Mouse (Mus musculus) frontal cortex, adult 2 months (tissue): ENCODE measurements around the gene Ucma. TPM values are rescaled to one million over a fixed set of nuclear protein-coding genes. Genes with fewer than 3 reads are reported as not detected.
"Not testable (repeated sequence)": the region's sequence is repeated elsewhere in the genome, so short reads cannot be mapped to it uniquely, and the experiment has no call there.

Experiments
- DNase-seq, 2 experiments: peaks; one replicate each; pipeline ENCODE4 v3.0.0; 2022; ENCODE audit warnings: low spot score in 1 of 2; ENCODE audit errors: extremely low spot score in 1 of 2
- polyA plus RNA-seq: library from polyadenylated mRNA; depleted of rRNA; stranded (reverse); fragments of >200 nt; gene quantifications from 2 replicates; pipeline ENCODE4 v1.2.3, GENCODE M21; 2012; rRNA removed

Ucma gene
- 1.5 and 2.0 TPM in 2 replicates for polyA plus RNA-seq

GRCm38 (mm10) chr2:4975807-4976206 lies at the start of gene Ucma:
Gene Ucma (plus strand): TSS chr2:4976122.
- peak; percentile 19 to 51 for DNase-seq

DNA sequence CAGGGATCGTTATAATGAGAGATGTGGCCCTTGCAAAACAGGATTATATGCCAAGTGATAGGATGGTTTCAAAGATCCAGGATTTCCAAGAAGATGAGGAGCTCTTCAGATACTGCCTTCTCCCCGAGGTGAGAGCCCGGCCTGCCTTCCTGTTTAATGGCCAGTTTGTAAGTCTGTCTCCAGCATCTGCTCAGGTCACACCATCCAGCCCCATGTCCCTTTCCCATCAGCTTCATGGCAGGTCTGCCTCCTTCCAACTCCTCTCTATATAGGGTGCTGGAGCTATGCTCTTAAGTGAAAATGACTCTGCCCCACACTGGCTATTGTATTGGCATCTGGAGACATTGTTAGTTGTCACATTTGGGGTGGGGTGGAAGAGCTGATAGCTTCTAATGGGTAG lies 48.5 kb upstream of the Ucma start:
- DNase-seq, result no peak

GRCm38 (mm10) chr2:4929230-4929629 lies 46.7 kb upstream of the Ucma start:
- no peak for DNase-seq

DNA sequence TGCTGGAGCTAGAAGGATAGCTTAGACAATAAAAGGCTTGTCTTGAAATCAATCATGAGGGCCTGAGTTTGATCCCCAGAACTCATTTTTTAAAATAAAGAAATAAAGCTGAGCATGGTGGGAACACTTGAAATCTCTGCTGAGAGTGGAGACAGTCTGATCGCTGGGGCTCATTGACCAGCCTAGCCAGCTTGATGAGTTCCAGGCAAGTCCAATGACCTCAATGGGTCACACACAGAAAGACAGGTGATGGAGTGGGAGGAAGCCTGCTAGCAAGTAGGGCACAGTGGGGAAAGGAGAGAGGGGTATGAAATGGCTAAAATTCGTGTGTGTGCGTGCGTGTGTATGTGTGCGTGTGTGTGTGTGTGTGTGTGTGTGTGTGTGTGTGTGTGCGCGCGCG lies 41.4 kb upstream of the Ucma start:
- no peak for DNase-seq

- DNase-seq, result no peak
Observed at GRCm38 (mm10) chr2:4937931-4938330, 38.0 kb upstream of the Ucma start.

- no peak for DNase-seq
Observed at GRCm38 (mm10) chr2:4940861-4941260, 35.1 kb upstream of the Ucma start.

DNA sequence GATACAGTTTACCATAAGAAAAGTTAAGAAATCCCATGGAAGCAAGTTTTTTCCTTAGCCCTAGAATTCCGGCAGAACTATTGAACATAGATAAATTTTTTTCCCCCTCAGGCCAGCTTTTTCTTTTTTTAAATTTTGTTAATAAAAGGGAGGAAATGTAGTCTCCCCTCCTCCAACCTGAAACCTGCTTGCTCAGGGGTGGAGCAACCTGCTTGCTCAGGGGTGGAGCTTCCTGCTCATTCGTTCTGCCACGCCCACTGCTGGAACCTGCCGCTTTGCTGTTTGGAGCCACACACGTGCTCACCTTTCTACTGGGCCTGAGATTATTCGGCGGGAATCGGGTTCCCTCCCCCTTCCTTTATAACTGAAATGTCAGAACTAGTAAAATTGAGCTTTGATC lies 26.2 kb upstream of the Ucma start:
- DNase-seq, result not testable (repeated sequence)

DNA sequence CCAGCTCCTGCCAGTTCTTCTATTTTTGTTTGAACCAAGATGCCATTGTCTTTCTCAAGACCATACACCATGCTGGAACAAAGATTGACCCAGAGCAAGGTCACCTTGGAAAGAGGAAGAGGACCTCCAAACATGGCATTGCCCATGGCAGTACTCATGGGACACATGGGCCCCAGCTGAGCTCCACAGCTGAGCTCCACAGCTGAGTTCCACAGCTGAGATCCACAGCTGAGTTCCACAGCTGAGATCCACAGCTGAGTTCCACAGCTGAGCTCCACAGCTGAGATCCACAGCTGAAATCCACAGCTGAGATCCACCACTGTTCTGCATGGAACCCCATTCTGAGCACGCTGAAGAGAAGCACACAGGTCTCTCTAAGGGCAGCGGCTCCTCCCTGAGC lies 24.9 kb upstream of the Ucma start:
- no peak for DNase-seq

DNA sequence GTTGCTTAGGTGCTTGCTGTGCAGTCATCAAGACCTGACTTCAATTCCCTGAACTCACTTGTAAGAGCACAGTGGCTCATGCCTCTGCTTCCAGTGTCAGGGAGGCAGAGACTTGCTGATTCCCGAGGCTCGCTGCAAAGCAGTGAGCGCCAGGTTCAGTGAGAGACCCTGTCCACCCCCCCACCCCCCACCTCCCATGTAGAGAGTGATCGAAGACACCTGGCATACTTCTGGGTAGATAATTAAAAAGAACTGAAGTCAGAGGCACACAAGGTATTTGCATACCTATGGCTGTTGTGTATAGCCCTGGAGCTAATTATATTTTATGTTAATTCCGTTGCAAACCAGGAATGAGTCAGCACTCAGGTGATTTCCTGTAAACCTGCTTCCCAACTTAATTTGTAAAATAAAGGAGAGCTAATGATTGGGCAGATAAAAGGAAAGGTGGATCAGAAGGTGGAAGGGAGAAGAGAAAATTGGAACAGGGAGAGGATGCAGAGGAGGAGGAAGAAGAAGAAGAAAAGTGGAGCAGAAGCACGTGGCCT lies 21.6 kb upstream of the Ucma start:
- DNase-seq, result no peak

DNA sequence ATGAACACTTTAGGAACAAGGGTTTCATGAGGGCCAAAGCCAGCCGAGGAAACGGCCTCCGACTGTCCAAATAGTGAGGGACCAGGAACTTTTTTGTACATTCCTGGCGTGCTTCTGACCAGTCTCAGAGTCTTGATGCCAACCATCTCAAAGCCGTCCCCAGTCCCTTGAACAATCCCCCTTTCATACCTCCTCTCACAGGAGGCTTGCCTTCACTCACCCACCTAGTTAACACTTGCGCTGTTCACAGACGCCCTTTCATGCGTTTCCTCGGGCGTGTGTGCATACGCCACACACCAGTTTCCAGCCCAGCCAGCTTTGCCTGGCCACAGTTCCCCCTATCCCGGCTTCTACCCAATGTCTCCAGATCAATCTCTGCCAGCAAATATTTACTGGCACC lies 17.9 kb upstream of the Ucma start:
- DNase-seq, result no peak

DNA sequence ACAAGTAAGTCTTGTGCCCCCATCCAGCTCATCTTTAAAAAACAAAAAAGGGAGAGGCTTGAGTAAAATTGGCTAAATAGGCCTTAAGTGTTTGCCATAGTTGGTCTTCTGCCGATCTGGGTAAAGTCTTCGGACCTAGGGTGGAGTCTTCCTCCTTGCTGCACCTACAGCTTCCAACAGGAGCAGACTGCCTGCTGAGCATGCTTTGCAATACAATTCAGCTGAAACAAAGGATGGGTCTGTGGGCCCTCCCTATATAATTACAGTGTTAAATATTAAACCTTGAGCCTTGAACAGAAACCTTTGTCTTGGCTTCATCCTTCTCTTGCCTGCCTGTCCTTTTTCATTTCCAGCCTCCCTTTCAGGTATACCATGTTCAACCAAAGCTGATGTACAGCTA lies 8.1 kb upstream of the Ucma start:
- DNase-seq, result no peak

- DNase-seq, result no peak
Observed at GRCm38 (mm10) chr2:4969083-4969482, 6.8 kb upstream of the Ucma start.

DNA sequence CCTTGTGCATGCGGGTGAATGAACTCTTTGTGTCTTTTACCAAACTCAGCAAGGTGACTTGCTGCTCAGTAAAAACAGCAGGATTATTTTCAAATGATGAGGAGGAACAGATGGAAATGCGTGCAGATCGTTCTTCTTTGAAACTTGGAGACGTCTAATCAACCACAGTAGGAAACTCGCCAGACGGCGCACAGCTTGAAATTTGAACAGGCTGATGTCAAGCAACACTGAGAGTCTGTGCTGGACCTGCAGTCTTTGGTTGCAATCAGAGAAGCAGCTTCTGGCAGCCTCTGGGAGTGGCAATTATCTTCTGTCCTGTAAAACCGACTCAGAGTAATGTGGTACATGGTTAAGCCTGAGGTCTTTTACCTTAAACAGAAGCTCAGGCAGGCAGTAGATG lies 2.2 kb downstream of the Ucma start:
- no peak for DNase-seq

GRCm38 (mm10) chr2:4983987-4984386 lies 8.1 kb downstream of the Ucma start:
- no peak for DNase-seq

GRCm38 (mm10) chr2:4985000-4985399 lies 9.1 kb downstream of the Ucma start:
- DNase-seq, result no peak

GRCm38 (mm10) chr2:4986798-4987197 lies 10.9 kb downstream of the Ucma start:
- DNase-seq, result no peak

GRCm38 (mm10) chr2:4987388-4988180 lies 11.7 kb downstream of the Ucma start:
- DNase-seq, result no peak

- DNase-seq, result no peak
Observed at GRCm38 (mm10) chr2:4988826-4989424, 13.0 kb downstream of the Ucma start.

DNA sequence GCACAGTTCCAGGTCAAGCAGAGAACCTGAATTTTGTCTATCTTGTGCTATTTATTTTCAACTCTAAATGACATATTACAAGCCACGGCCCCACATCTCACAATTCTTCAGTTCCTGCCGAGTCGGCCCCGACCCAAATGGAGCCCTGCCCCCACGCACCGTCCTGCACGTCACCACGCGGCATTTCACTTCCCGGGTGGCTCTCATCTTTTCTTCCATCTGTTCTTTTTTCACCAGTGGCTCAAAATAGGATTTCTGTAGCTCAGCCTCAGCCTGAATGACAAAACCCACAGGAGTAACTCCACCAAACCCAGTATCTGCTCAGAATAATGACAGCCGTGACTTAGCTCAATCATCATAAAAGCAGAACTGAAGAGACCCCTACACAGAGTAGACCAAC lies 17.7 kb downstream of the Ucma start:
- DNase-seq, result peak; percentile 28 to 76

- no peak for DNase-seq
Observed at GRCm38 (mm10) chr2:4994436-4994835, 18.5 kb downstream of the Ucma start.

DNA sequence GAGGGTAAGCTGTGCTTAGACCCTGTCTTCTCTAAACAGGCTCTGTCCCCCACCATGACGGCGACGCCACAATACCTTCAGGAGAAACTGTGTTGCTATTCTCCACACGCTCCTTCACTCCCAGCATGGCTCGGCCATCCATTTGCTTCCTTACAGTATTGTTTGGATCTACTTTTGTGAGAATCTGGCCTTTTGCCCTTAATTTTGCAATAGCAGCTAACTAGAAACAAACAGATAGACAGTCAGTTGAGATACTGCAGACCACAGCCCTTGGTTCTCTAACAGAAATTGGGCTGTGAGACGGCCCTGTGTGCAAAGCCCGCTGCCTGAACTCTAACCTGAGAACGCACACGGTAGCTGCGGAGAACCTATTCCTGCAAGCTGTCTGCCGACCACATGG lies 19.7 kb downstream of the Ucma start:
- no peak for DNase-seq

- DNase-seq, result no peak
Observed at GRCm38 (mm10) chr2:4996421-4996824, 20.5 kb downstream of the Ucma start.
